Mouse (Mus musculus) neutrophil, adult 5-6 weeks (primary cell): ENCODE measurements around the gene Cdyl. TPM values are rescaled to one million over a fixed set of nuclear protein-coding genes. Genes with fewer than 3 reads are reported as not detected.

ENCODE experiments used
- ATAC-seq: fragments of 151-379, 151-347 bp; 2 replicates; pipeline ENCODE4 v1.8.0; 2017; ENCODE audit warnings: mild to moderate bottlenecking, moderate TSS enrichment; ENCODE audit not compliant: insufficient number of reproducible peaks, poor library complexity, low FRiP score, severe bottlenecking; ENCODE audit errors: extremely low read depth
- total RNA-seq: library from RNA; stranded (forward); fragments of 200-1000 nt; gene quantifications from 2 replicates; pipeline ENCODE4 v1.2.3, GENCODE M21; 2017

Gene Cdyl
- total RNA-seq, 1 experiment from 2014 or later: 29.8 TPM

- ATAC-seq: no peak
Observed at GRCm38 (mm10) chr13:35749680-35750079, 90.0 kb downstream of the Cdyl start.

GRCm38 (mm10) chr13:35752046-35752445, 92.4 kb downstream of the Cdyl start:
- ATAC-seq: no peak

GRCm38 (mm10) chr13:35755002-35755401, 95.4 kb downstream of the Cdyl start:
- ATAC-seq: no peak

- no peak for ATAC-seq
Observed at GRCm38 (mm10) chr13:35755655-35756283, 96.1 kb downstream of the Cdyl start.

GRCm38 (mm10) chr13:35756393-35757338, 97.0 kb downstream of the Cdyl start:
- no peak for ATAC-seq

GRCm38 (mm10) chr13:35760372-35760771, 100.7 kb downstream of the Cdyl start:
- ATAC-seq: no peak

- ATAC-seq: no peak
Observed at GRCm38 (mm10) chr13:35764559-35764958, 104.9 kb downstream of the Cdyl start.

GRCm38 (mm10) chr13:35765817-35766216, 106.2 kb downstream of the Cdyl start:
- no peak for ATAC-seq

GRCm38 (mm10) chr13:35769673-35770072, 110.0 kb downstream of the Cdyl start:
- ATAC-seq: no peak

GRCm38 (mm10) chr13:35770421-35770820, 110.8 kb downstream of the Cdyl start:
- no peak for ATAC-seq

GRCm38 (mm10) chr13:35771968-35772382, 112.3 kb downstream of the Cdyl start:
- peak; percentile 49; the same call in 1 of the 2 replicates for ATAC-seq

GRCm38 (mm10) chr13:35773763-35774162, 114.1 kb downstream of the Cdyl start:
- no peak for ATAC-seq

GRCm38 (mm10) chr13:35776123-35776522, 116.5 kb downstream of the Cdyl start:
- ATAC-seq: no peak

- ATAC-seq: no peak
Observed at GRCm38 (mm10) chr13:35780714-35781113, 121.1 kb downstream of the Cdyl start.

GRCm38 (mm10) chr13:35781755-35782154, 122.1 kb downstream of the Cdyl start:
- no peak for ATAC-seq

GRCm38 (mm10) chr13:35782949-35783348, 123.3 kb downstream of the Cdyl start:
- ATAC-seq: peak; percentile 76

- peak; percentile 79 for ATAC-seq
Observed at GRCm38 (mm10) chr13:35783576-35783975, 123.9 kb downstream of the Cdyl start.

GRCm38 (mm10) chr13:35784281-35784680, 124.6 kb downstream of the Cdyl start:
- no peak for ATAC-seq

GRCm38 (mm10) chr13:35785330-35785939, 125.8 kb downstream of the Cdyl start:
- ATAC-seq: no peak
